Mouse (Mus musculus) cortical plate, adult 2 months (tissue): Measurements from ENCODE around the gene Tex2.

ENCODE experiments used
- CTCF ChIP-seq: fragments of 200-500 bp; IDR thresholded peaks from 2 replicates; pipeline ENCODE4 v1.5.1; 2011; ENCODE audit warnings: mild to moderate bottlenecking, control low read depth, low read length; ENCODE audit not compliant: insufficient read depth; ENCODE audit errors: extremely low read depth
- POLR2A ChIP-seq: fragments of 200-500 bp; IDR thresholded peaks from 2 replicates; pipeline ENCODE4 v1.6.1; 2011; ENCODE audit warnings: mild to moderate bottlenecking, low read length, control low read depth; ENCODE audit not compliant: insufficient read depth; ENCODE audit errors: extremely low read depth

DNA sequence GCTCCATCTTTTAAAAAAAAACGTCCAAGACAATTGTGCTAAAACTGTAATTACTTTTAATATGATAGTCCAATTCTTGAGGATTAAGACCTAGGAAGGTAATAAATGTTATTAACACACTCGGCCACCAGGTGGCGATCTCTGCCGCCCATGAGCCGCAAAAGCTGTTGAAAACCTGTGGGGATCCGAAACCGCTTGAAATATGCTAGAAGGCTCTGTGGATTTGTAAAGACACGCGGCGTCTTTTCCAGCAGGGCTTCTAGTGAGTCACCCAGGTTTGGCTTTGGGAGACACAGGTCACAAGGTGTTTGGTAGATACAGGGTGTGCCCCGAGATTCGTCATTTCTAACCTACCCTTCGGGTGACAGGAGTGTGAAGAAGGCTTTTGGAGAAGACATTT is 35.1 kb upstream of the Tex2 start:
- peak; percentile 80 for TF ChIP-seq CTCF
- TF ChIP-seq POLR2A = no peak
